Mouse (Mus musculus) G1E (cell line): Measurements from ENCODE around the gene Cypt3.

ENCODE experiments used
- CTCF ChIP-seq: IDR thresholded peaks from 2 replicates; pipeline ENCODE4 v1.5.1; 2012; ENCODE audit warnings: low read depth, low read length, inconsistent platforms, mixed read lengths
- GATA1 ChIP-seq: IDR thresholded peaks from 2 replicates; pipeline ENCODE4 v1.6.1; 2012; ENCODE audit warnings: borderline replicate concordance, low read length, inconsistent platforms, mixed read lengths
- GATA2 ChIP-seq: IDR thresholded peaks from 2 replicates; pipeline ENCODE4 v1.6.1; 2012; ENCODE audit warnings: low read depth, low read length, inconsistent platforms, borderline replicate concordance
- POLR2AphosphoS5 ChIP-seq: IDR thresholded peaks from 2 replicates; pipeline ENCODE4 v1.6.1; 2012; ENCODE audit warnings: low read depth, low read length, inconsistent platforms; ENCODE audit not compliant: insufficient replicate concordance

DNA sequence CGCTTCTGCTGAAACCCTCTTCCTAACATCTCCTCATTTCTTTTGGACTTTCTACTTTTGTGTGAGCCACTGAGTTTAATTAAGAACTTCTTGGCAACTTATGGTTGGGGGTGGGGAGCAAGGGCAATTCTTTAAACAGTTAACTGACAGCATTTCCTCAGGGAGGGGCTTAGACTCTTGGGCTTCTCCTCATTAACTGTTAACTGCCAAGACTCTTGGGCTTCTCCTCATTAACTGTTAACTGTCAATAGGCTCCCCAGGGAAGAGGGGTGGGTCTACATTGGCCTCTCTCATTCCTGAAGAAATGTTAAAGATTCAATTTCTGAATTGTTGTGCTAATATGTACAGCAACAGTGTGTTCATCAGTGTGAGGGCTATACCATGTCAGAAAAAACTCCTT is 6.3 kb downstream of the Cypt3 start:
- TF ChIP-seq GATA1 = no peak
- TF ChIP-seq CTCF = no peak
- no peak for TF ChIP-seq POLR2AphosphoS5
- no peak for TF ChIP-seq GATA2
